8 mouse cellular contexts compared by ENCODE assay signal in genomic region chr14:118591477-118592403, GRCm38 (mm10).
A peak's percentile ranks its signal among the peaks of the same experiment; 100 is the strongest.
DNase-seq lines count a peak whose midpoint lies in the region; ATAC-seq and TF ChIP-seq lines count a peak whose summit lies in the region.

No protein-coding gene starts in this region.

- no peak overlapping the region for H3K4me3 ChIP-seq in hindbrain, postnatal 0 days (ENCODE audit: low read length)

- peak; percentile 67 to 73 for DNase-seq in adrenal gland, adult 18-20 months (ENCODE audit: low spot score in 2 of 2)
- DNase-seq in cerebellum, postnatal 36 days: peak; percentile 69 to 71
- DNase-seq in frontal cortex, postnatal 36 days (ENCODE audit: low spot score in 2 of 2): peak; percentile 75 to 81
- peak; percentile 91 for DNase-seq in hindbrain, postnatal 0 days (ENCODE audit: low spot score)
- peak; percentile 47 for DNase-seq in left cerebral cortex, adult 11 months (ENCODE audit: low spot score)
- DNase-seq in right cerebral cortex, postnatal 14 days: peak; percentile 87

- H3K4me1 ChIP-seq in hindbrain, postnatal 0 days (ENCODE audit: insufficient read depth, low read length): no peaks in the 10 kb centered on the region

- H3K27me3 ChIP-seq in hindbrain, postnatal 0 days (ENCODE audit: insufficient read depth, low read length): no peaks in the 10 kb centered on the region

- H3K4me2 ChIP-seq in hindbrain, postnatal 0 days (ENCODE audit: low read depth, low read length): no peak overlapping the region

- peak; percentile 92 for TF ChIP-seq CTCF in hindbrain, postnatal 0 days (IDR thresholded peaks at IDR 0.05; ENCODE audit: low read depth)

- 50% methylated on average over 20 of the region's 20 CpGs for WGBS in hindbrain, postnatal 0 days

- no peaks in the 10 kb centered on the region for H3K36me3 ChIP-seq in hindbrain, postnatal 0 days (ENCODE audit: insufficient read depth, low read length)

- peak; percentile 90 for ATAC-seq in hindbrain, postnatal 0 days
- ATAC-seq in megakaryocyte, adult 5-6 weeks (ENCODE audit: poor library complexity, severe bottlenecking): peak; percentile 71
- no peak for ATAC-seq in inflammation-experienced regulatory T-cells, adult 6 months

- no peak overlapping the region for H3K27ac ChIP-seq in hindbrain, postnatal 0 days

- no peaks in the 10 kb centered on the region for H3K9me3 ChIP-seq in hindbrain, postnatal 0 days (ENCODE audit: low read length)

- no peak overlapping the region for H3K9ac ChIP-seq in hindbrain, postnatal 0 days (replicated peaks; ENCODE audit: low read length)
